Mouse (Mus musculus) right cerebral cortex, postnatal 25 days (tissue): ENCODE results near the gene Arl6ip1.

Experiments used
- DNase-seq: peaks from one replicate; pipeline ENCODE4 v3.0.0; 2022

Gene Arl6ip1

DNA sequence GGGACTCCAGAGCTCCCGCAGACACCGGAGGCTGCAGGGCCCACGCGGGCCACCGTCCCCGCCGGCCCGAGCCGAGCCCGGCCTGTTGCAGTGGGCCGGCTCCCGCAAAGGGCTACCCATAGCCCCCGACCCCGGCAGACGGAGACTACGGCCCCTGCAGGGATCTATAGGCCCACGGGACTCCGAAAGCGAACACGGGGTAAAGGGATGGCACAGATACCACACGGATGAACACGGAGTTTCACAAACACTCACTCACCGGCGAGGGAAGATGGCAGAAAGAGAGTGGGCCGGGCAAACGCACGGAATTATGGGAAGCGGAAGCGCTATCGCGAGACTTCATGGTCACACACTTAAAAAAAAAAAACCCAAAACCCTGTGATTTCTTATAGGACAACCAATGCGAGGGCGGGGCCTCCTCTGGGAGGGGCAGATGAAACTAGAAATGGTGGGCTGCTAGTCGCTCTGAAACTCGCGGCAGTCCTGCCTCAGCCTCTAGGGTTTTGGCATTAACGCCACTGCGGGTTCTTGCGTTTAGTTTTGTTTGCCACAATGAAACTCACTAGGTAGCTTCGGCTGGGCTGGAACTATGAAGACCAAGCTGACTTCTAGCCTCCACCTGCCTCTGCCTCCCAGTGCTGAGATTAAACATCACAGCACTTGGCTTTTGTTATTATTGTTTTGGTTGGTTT lies 13.4 kb downstream of the Arl6ip1 start, which contains the start of gene Rps15a:
TSS of gene Rps15a (minus strand) at position 312 of the 692 bp plus-strand sequence.
- peak; percentile 94 for DNase-seq

GRCm38 (mm10) chr7:118115533-118115876 lies 14.0 kb downstream of the Arl6ip1 start:
- no peak for DNase-seq

DNA sequence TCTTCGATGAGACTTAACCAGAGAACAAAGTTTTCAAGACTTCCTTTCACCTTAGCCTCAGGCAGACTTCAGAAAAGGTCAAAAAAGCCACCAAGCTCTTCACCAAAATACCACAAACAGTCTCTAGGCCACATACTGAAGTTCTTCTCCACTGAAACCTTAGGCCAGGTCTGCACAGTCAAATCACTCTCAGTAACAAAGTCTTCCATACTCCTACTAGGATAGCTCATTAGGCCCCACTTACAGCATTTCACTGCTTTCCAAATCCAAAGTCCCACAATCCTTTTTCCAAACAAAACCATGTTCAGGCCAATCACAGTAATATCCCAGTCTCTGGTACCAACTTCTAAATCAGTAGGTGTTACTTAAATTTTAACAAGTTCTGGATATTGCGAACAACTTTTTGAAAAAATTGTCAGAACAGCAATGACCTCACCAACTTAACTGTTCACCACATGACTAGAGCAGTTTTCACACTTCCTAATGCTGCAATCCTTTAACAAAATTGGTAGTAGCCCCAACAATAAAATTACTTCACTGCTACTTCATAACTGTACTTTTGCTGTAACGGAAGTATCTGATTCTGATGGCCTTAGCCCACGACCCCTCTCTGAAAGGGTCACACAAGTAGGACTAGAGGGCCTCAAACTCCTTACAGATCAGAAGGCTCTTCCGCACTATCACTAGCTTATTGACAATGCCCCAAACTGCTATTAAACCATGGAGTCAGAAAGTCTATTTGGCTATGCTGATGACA lies 15.7 kb downstream of the Arl6ip1 start:
- no peak for DNase-seq

DNA sequence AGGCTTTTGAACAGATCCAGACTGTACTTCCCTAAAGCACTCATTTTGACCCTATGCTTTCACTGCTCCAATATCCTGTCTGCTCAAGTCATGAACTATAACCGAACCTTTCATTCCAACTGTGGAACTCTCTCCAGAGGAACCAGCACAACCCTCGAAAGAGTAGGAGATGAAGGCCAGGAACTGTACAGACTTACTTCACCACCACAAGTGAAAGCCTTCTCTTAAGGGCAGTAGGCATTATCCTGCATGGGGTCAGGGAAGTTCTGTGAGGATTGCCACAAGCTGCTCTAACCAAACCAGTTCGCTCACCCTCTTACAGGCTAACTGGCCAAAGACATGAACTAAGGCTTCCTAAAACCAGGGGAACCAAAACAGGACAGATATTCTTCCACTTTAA lies 18.3 kb downstream of the Arl6ip1 start:
- DNase-seq: no peak

GRCm38 (mm10) chr7:118107671-118108070 lies 21.8 kb downstream of the Arl6ip1 start:
- no peak for DNase-seq

DNA sequence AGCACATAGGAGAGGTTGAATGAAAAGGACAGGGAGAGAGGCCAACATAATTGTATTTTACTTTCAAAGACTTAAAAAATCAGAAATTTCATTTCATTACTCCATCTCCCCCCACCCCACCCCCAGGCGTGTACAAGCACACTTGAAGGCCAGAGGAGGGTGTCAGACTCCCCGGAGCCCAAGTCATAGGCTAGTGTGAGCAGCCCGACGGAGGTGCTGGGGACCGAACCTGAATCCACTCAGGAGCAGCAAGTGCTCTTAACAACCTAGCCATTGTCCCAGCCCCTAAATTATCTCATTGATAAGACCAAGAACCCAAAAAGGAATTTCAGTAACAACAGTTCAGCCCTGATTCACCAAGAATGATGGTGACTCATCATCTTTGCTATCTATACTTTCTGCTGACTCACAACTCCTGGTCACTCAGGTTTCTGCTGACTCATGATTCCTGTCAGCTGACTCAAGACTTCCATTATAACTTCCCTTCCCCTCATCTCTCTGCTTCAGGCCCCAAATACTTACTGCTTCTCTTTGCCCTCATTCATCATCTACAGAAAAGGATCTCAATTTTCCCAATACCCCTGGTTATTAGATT lies 24.9 kb downstream of the Arl6ip1 start:
- no peak for DNase-seq

DNA sequence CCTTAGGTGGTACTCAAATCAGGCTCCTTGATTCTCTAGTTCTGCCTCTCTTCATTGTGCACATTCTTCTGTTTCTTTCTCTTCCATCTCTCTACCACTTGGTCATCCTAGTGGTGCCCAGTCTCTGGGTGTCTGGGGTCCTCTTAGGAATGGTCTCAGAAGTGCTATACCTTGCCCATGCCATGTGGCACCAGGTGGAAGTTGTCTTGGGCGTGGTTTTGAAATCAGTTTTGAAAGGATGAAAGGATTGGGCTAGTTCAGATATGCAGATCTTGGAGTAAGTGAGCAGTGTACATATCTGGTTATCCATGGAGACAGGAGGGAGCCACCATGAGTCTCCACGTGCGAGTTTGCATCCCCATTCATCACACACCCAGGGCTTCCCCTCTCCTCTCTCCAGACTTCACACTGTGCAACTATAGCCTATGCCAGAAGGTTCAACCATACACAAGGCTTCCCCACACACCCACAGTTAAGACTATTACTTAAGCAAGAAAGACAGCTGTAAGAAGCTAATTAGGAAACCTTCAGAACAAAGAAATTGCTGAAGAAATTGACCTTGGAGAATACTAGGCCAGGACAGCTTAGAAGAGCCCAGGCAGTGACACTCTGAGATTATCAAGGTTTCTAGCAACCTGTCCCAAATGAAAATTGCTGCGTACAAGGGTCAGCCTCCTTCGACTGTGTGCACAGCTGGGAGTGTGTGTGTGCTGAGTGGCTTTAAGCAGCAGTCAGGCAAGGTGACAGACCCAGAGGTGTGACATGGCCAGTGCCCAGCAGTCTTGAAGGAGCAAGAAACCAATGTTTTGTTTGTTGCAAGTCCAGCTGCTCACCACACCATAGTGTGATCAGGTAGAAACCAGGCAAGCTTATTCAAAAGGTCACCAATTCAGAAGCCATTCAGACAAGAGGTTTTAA lies 25.7 kb downstream of the Arl6ip1 start:
- DNase-seq: no peak

DNA sequence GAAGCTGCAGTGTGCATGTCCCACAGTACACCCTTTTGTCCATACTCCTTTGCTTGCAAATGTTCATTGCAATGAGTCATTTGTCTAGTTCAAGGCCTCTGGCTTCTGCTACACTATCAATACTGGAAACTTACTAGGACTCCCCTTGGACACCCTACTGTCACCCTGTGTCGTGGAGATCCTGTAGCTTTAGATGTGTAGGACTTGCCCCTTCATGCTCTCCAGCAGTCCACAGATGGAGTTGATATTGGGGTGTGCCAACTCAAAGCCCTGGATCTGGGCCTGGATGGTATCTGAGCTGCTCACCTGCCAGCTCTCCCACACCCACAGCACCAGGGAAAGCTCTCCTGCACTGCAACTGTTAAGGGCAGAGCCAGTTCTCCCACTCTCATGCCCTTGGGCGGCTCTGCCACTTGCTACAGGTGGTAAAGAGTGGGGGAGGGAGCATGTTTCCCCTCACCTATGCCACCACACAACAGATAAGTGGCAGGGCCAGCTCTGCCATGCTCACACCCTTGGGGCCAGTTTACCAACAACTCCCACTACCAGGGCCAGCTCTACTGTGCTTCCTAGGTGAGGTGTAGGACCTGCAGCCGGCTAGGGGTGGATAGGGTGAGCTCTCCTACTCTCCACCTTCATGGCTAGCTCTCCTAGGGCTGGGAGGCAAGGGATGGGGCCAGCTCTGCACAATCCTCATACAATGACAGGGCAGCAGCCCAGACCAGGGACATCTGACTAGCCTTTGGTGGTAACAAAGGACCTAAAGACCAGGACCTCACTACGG lies 26.6 kb downstream of the Arl6ip1 start:
- no peak for DNase-seq

DNA sequence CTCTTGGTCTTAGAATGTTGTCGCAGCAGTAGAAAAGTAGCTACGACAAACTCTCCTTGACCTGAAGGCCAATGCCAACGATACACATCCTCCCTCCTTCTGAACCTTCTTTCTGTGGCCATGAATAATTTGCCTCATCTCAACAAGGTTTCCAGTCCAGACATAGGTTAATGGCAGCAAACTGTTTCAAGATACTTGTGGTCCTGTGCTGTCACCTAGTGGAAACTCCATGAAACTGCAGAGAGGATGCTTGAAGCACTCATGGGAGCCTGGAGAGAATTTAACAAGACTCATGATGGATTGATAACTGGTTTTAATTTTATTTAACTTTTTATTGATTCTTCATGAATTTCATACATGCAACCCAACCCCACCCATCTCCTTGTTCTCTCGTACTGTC lies 27.2 kb downstream of the Arl6ip1 start:
- DNase-seq: no peak

DNA sequence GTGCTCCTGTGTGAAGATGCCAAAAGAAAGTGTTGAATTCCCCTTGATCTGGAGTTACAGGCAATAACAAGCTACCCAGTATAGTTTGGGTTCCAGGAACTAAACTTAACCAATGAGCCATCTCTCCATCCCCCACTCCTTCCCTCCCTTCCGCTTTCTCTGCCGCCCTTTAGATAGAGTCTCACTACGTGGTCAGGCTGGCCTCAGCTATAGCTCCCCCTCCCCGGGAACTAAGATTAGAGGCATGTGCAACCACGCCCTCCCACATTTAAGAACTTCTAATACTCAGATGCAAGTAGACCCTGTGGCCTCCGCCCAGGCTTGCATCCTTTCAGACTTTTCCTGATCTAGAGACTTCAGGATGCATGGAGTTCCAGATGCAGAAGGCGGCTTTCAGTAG lies 31.8 kb downstream of the Arl6ip1 start:
- no peak for DNase-seq

DNA sequence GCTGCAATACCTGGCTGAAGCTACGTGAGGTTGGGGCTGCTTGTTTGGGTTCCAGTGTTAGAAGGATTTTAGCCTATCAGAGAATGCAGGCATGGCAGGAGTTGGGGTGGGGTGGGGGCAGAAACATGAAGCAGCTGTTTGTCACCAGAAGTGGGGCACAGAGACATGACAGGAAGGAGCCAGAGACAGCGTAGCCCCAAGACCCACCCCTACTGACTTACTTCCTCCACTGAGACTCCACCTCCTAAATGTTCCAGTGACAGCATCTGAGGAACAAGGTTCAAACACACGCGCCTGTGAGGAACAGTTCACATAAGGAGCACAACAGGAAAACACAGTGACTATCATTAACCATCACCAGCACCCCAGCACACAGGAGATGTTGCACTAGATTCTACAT lies 49.5 kb downstream of the Arl6ip1 start:
- no peak for DNase-seq

DNA sequence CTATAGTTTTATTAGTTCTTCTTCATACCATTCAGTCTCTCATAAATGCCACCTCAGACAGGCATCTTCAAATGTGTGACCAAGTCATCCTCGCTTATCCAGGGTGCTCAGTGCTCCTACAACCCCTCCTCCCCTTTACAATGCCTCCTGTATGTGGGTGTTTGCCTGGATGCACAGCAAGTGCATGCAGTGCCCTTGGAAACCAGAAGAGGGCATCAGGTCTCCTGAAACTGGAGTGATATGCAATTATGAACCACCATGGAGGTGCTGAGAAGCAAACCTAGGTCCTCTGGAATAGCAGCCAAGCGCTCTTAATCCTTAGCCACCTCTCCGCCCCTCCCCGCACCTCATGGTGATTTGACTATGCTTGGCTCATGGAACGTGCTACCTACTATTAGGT lies 50.4 kb downstream of the Arl6ip1 start:
- DNase-seq: no peak
